Mouse (Mus musculus) testis, adult 2 months (tissue): Measurements from ENCODE around the gene Sypl2.

Experiments
- CTCF ChIP-seq: fragments of 200-500 bp; IDR thresholded peaks from 2 replicates; pipeline ENCODE4 v1.5.1; 2012; ENCODE audit warnings: low read depth, mild to moderate bottlenecking, inconsistent platforms, low read length, moderate library complexity; ENCODE audit not compliant: control insufficient read depth, insufficient read depth, insufficient replicate concordance
- POLR2A ChIP-seq: fragments of 200-500 bp; IDR thresholded peaks from 2 replicates; pipeline ENCODE4 v1.6.1; 2012; ENCODE audit warnings: low read depth, mild to moderate bottlenecking, inconsistent platforms, low read length, moderate library complexity; ENCODE audit not compliant: control insufficient read depth

- TF ChIP-seq CTCF, result no peak
- TF ChIP-seq POLR2A, result no peak
Measured at GRCm38 (mm10) chr3:108189897-108190296, 36.6 kb downstream of the Sypl2 start.
